Mouse (Mus musculus): ENCODE measurements around the gene Itpr2. TPM values are rescaled to one million over a fixed set of nuclear protein-coding genes. Genes with fewer than 3 reads are reported as not detected.

Gene Itpr2
- polyA plus RNA-seq, 1 experiment = 0.14 TPM

GRCm38 (mm10) chr6:146079261-146079660 lies 422.8 kb downstream of the Itpr2 start:
- TF ChIP-seq TAL1 (IDR thresholded peaks at IDR 0.05; ENCODE audit: low read length) (no peak), GATA1 (IDR thresholded peaks at IDR 0.05; ENCODE audit: low read length) (no peak)
- Histone ChIP-seq H3K27me3 (ENCODE audit: control insufficient read depth) (no peaks in the 10 kb centered on the region), H3K36me3 (ENCODE audit: control insufficient read depth) (no peaks in the 10 kb centered on the region), H3K9me3 (ENCODE audit: control insufficient read depth, low read length) (no peaks in the 10 kb centered on the region), H3K4me3 (replicated peaks) (no peak overlapping the region), H3K4me1 (ENCODE audit: control insufficient read depth) (no peaks in the 10 kb centered on the region)

- no peaks in the 10 kb centered on the region for H3K36me3 ChIP-seq (ENCODE audit: control insufficient read depth)
- H3K4me1 ChIP-seq (ENCODE audit: control insufficient read depth) = no peaks in the 10 kb centered on the region
- H3K27me3 ChIP-seq (ENCODE audit: control insufficient read depth) = no peaks in the 10 kb centered on the region
- H3K4me3 ChIP-seq (replicated peaks) = no peak overlapping the region
- peaks cover 3% of the 10 kb centered on the region; the same call in 1 of the 2 replicates for H3K9me3 ChIP-seq (ENCODE audit: control insufficient read depth, low read length)
- TF ChIP-seq TAL1 (IDR thresholded peaks at IDR 0.05; ENCODE audit: low read length) = no peak
- no peak for TF ChIP-seq GATA1 (IDR thresholded peaks at IDR 0.05; ENCODE audit: low read length)
These were observed 423.9 kb downstream of the Itpr2 start for GRCm38 (mm10) chr6:146078136-146078535.

GRCm38 (mm10) chr6:146077124-146077889 lies 424.7 kb downstream of the Itpr2 start:
- TF ChIP-seq TAL1 (IDR thresholded peaks at IDR 0.05; ENCODE audit: low read length) = no peak
- no peak for TF ChIP-seq GATA1 (IDR thresholded peaks at IDR 0.05; ENCODE audit: low read length)
- Histone ChIP-seq H3K4me1 (ENCODE audit: control insufficient read depth) (no peaks in the 10 kb centered on the region), H3K36me3 (ENCODE audit: control insufficient read depth) (no peaks in the 10 kb centered on the region), H3K27me3 (ENCODE audit: control insufficient read depth) (no peaks in the 10 kb centered on the region), H3K9me3 (ENCODE audit: control insufficient read depth, low read length) (peaks cover 3% of the 10 kb centered on the region; the same call in 1 of the 2 replicates), H3K4me3 (replicated peaks) (no peak overlapping the region)

GRCm38 (mm10) chr6:146072842-146073241 lies 429.2 kb downstream of the Itpr2 start:
- peaks cover 3% of the 10 kb centered on the region; the same call in 1 of the 2 replicates for H3K9me3 ChIP-seq (ENCODE audit: control insufficient read depth, low read length)
- no peaks in the 10 kb centered on the region for H3K36me3 ChIP-seq (ENCODE audit: control insufficient read depth)
- no peak for TF ChIP-seq TAL1 (IDR thresholded peaks at IDR 0.05; ENCODE audit: low read length)
- no peak for TF ChIP-seq GATA1 (IDR thresholded peaks at IDR 0.05; ENCODE audit: low read length)
- no peak overlapping the region for H3K4me3 ChIP-seq (replicated peaks)
- no peaks in the 10 kb centered on the region for H3K27me3 ChIP-seq (ENCODE audit: control insufficient read depth)
- H3K4me1 ChIP-seq (ENCODE audit: control insufficient read depth) = no peaks in the 10 kb centered on the region

- H3K36me3 ChIP-seq (ENCODE audit: control insufficient read depth) = no peaks in the 10 kb centered on the region
- TF ChIP-seq GATA1 (IDR thresholded peaks at IDR 0.05; ENCODE audit: low read length) = no peak
- TF ChIP-seq TAL1 (IDR thresholded peaks at IDR 0.05; ENCODE audit: low read length) = no peak
- H3K4me3 ChIP-seq (replicated peaks) = no peak overlapping the region
- peaks cover 3% of the 10 kb centered on the region; the same call in 1 of the 2 replicates for H3K9me3 ChIP-seq (ENCODE audit: control insufficient read depth, low read length)
- no peaks in the 10 kb centered on the region for H3K4me1 ChIP-seq (ENCODE audit: control insufficient read depth)
- no peaks in the 10 kb centered on the region for H3K27me3 ChIP-seq (ENCODE audit: control insufficient read depth)
These were observed 430.1 kb downstream of the Itpr2 start for GRCm38 (mm10) chr6:146071883-146072282.

Other genes starting within 250 kb of the Itpr2 start
- 10.3 and 11.5 TPM in 2 replicates for gene Fgfr1op2, start 75.0 kb upstream of the Itpr2 start, polyA plus RNA-seq (2012)
- 3.6 and 4.0 TPM in 2 replicates for gene Ints13, start 75.6 kb upstream of the Itpr2 start, polyA plus RNA-seq (2012)
- 0.14 and 0.41 TPM in 2 replicates for gene Med21, start 140.3 kb upstream of the Itpr2 start, polyA plus RNA-seq (2012)
- 0.41 and 0.97 TPM in 2 replicates for gene Tm7sf3, start 140.6 kb upstream of the Itpr2 start, polyA plus RNA-seq (2012)
- 0.07 and 0.09 TPM in 2 replicates for gene Stk38l, start 222.8 kb upstream of the Itpr2 start, polyA plus RNA-seq (2012)